Mouse (Mus musculus) central nervous system, embryonic 11.5 days (tissue): ENCODE measurements around the gene Olfr1192-ps1. TPM values are rescaled to one million over a fixed set of nuclear protein-coding genes. Genes with fewer than 3 reads are reported as not detected.

ENCODE experiments used
- polyA plus RNA-seq: library from polyadenylated mRNA; depleted of rRNA; stranded (reverse); fragments of >200 nt; gene quantifications from 2 replicates; pipeline ENCODE4 v1.2.3, GENCODE M21; 2012; rRNA removed

Olfr1192-ps1 gene
- polyA plus RNA-seq = not detected in 2 replicates

DNA sequence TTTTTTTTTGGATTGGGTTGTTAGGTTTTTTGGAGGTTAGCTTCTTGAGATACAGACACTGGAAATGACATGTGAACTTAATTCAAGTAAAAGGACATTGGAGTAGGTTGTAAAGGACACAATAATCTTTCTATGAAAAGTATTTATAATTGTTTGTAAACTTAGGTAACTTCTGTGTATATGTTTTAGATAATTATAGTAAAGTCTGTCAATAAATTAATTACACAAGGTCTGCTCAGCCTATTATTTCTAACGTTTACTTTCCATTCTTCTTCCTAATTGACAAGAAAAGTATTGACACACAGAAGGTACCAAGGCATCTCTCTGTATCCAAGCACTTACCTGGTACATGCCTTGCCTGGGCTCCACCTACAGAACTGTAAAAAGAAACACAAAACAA is at the start of gene Olfr1192-ps1:
Gene Olfr1192-ps1 (plus strand): TSS at position 301 of the 400 bp plus-strand sequence.

DNA sequence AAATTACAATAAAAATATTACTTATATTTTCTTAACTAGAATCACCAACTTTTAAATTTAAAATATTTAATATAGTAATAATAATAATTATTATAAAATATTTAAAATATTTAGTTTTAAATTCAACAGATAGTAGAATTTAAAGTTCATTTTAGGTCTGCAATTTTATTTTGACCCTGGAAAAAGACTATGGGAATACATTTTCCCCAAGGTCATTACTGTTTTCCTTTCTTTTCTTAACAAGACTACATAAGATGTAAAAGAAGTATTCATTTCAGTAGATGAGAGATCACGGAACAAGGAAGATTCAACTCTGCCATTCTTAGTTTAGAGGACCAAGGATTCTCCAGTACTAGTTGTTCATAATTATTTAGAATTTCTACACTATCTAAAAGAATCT is 8.1 kb upstream of the Olfr1192-ps1 start, which contains the start of gene Olfr1191-ps1:
Gene Olfr1191-ps1 (plus strand): TSS at position 301 of the 400 bp plus-strand sequence.

DNA sequence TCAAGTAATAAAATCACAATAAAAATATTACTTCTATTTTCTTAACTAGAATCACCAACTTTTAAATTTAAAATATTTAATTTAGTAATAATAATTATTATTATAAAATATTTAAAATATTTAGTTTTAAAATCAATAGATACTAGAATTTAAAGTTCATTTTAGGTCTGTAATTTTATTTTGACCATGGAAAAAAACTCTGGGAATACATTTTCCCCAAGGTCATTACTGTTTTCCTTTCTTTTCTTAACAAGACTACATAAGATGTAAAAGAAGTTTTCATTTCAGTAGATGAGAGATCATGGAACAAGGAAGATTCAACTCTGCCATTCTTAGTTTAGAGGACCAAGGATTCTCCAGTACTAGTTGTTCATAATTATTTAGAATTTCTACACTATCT is 27.0 kb downstream of the Olfr1192-ps1 start, which contains the start of gene Olfr1193:
Gene Olfr1193 (plus strand): TSS at position 301 of the 400 bp plus-strand sequence.

DNA sequence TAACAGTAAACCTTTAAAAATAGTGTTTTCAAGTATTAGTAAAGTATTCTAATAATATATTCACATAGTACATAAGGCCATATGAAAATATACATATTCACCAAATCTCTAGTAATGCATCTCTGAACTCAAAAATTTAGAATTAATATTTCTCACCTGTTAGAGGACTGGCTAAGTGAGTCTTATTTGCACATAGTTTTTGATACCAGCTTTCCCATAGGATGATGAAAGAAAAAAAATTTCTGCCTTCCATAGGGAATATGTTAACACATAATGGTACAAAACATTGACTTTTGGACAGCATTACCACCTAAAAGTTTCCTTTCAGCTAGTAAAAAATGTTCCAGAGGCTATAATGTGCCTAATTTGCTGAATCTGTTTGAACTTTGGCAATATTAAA is 40.8 kb downstream of the Olfr1192-ps1 start, which contains the start of gene Olfr1195:
Gene Olfr1195 (minus strand): TSS at position 101 of the 400 bp plus-strand sequence.

DNA sequence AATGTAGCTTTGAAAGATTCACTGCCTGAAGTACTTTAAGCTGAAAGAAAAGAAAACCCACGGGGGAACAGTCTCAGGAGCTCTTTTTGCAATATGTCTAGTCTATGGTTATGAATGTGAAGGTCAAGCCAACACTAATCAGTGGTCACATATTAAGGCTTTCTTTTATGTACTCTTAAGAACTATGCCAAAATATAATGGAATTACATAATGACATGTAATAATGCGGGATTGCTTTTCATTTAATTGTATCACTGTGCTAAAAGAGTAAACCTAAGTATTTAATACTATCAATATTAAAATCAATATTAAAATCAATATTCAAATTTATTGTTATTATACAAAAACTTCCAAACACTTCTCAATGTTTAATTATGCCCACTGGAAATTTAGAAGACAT is 56.2 kb downstream of the Olfr1192-ps1 start, which contains the start of gene Olfr1196:
Gene Olfr1196 (minus strand): TSS at position 101 of the 400 bp plus-strand sequence.

Other genes with a start within 250 kb of the Olfr1192-ps1 start
- not detected in 2 replicates for gene Olfr1179, start 242.1 kb upstream of the Olfr1192-ps1 start, polyA plus RNA-seq
- not detected in 2 replicates for gene Olfr1180, start 229.4 kb upstream of the Olfr1192-ps1 start, polyA plus RNA-seq
- not detected in 2 replicates for gene Olfr1181, start 222.3 kb upstream of the Olfr1192-ps1 start, polyA plus RNA-seq
- gene Gm13757, start 199.4 kb upstream of the Olfr1192-ps1 start, polyA plus RNA-seq = not detected in 2 replicates
- gene Olfr1183, start 193.6 kb upstream of the Olfr1192-ps1 start, polyA plus RNA-seq = not detected in 2 replicates
- not detected in 2 replicates for gene Olfr1184, start 164.9 kb upstream of the Olfr1192-ps1 start, polyA plus RNA-seq
- gene Olfr1185-ps1, start 155.2 kb upstream of the Olfr1192-ps1 start, polyA plus RNA-seq = not detected in 2 replicates
- not detected in 2 replicates for gene Olfr1186, start 130.0 kb upstream of the Olfr1192-ps1 start, polyA plus RNA-seq
- not detected in 2 replicates for gene Olfr1188, start 91.6 kb upstream of the Olfr1192-ps1 start, polyA plus RNA-seq
- gene Olfr1189, start 62.1 kb upstream of the Olfr1192-ps1 start, polyA plus RNA-seq = not detected in 2 replicates
- not detected in 2 replicates for gene Olfr1191-ps1, start 8.0 kb upstream of the Olfr1192-ps1 start, polyA plus RNA-seq
- gene Olfr1193, start 27.1 kb downstream of the Olfr1192-ps1 start, polyA plus RNA-seq = not detected in 2 replicates
- gene Olfr1195, start 40.7 kb downstream of the Olfr1192-ps1 start, polyA plus RNA-seq = not detected in 2 replicates
- gene Olfr1196, start 56.1 kb downstream of the Olfr1192-ps1 start, polyA plus RNA-seq = not detected in 2 replicates
- not detected in 2 replicates for gene Olfr1197, start 83.9 kb downstream of the Olfr1192-ps1 start, polyA plus RNA-seq
- gene Olfr1198, start 102.9 kb downstream of the Olfr1192-ps1 start, polyA plus RNA-seq = not detected in 2 replicates
- not detected in 2 replicates for gene Olfr1199, start 112.0 kb downstream of the Olfr1192-ps1 start, polyA plus RNA-seq
- gene Olfr1200, start 122.0 kb downstream of the Olfr1192-ps1 start, polyA plus RNA-seq = not detected in 2 replicates
- not detected in 2 replicates for gene Olfr1201, start 144.5 kb downstream of the Olfr1192-ps1 start, polyA plus RNA-seq
- not detected in 2 replicates for gene Olfr1202, start 166.0 kb downstream of the Olfr1192-ps1 start, polyA plus RNA-seq
- gene Olfr1205, start 181.2 kb downstream of the Olfr1192-ps1 start, polyA plus RNA-seq = not detected in 2 replicates
- not detected in 2 replicates for gene Olfr1204, start 200.8 kb downstream of the Olfr1192-ps1 start, polyA plus RNA-seq
- not detected in 2 replicates for gene Olfr1206, start 214.7 kb downstream of the Olfr1192-ps1 start, polyA plus RNA-seq